Mouse (Mus musculus) brain, embryonic 14.5 days (tissue): ENCODE measurements around the gene Syce2. TPM values are rescaled to one million over a fixed set of nuclear protein-coding genes. Genes with fewer than 3 reads are reported as not detected.
A peak's percentile ranks its signal among the peaks of the same experiment; 100 is the strongest.

Source experiments
- DNase-seq: peaks from one replicate; pipeline ENCODE4 v3.0.0-alpha.2; 2011; ENCODE audit warnings: low read depth
- CTCF ChIP-seq: fragments of 200-500 bp; IDR thresholded peaks from 2 replicates; pipeline ENCODE4 v1.5.1; 2012; ENCODE audit warnings: inconsistent platforms, mild to moderate bottlenecking, moderate library complexity, borderline replicate concordance; ENCODE audit not compliant: insufficient read depth, insufficient read length; ENCODE audit errors: extremely low read depth
- POLR2A ChIP-seq: fragments of 200-500 bp; IDR thresholded peaks from 2 replicates; pipeline ENCODE4 v1.6.1; 2012; ENCODE audit warnings: mild to moderate bottlenecking, inconsistent platforms, borderline replicate concordance; ENCODE audit not compliant: poor library complexity, insufficient read depth, insufficient read length, severe bottlenecking; ENCODE audit errors: extremely low read depth
- polyA plus RNA-seq: library from polyadenylated mRNA; depleted of rRNA; stranded (reverse); fragments of >200 nt; gene quantifications from 2 replicates; pipeline ENCODE4 v1.2.3, GENCODE M21; 2012

The Syce2 gene
- polyA plus RNA-seq, 1 experiment: 15.1 TPM

GRCm38 (mm10) chr8:84837149-84837911, 34.6 kb upstream of the Syce2 start:
- TF ChIP-seq CTCF (no peak), POLR2A (no peak)
- no peak for DNase-seq

GRCm38 (mm10) chr8:84837912-84838470, 33.9 kb upstream of the Syce2 start:
- no peak for DNase-seq
- TF ChIP-seq POLR2A (no peak), CTCF (no peak)

- TF ChIP-seq POLR2A (no peak), CTCF (no peak)
- DNase-seq: no peak
These were observed 33.4 kb upstream of the Syce2 start for GRCm38 (mm10) chr8:84838513-84838912.

GRCm38 (mm10) chr8:84839411-84839810, 32.5 kb upstream of the Syce2 start:
- TF ChIP-seq CTCF (no peak), POLR2A (no peak)
- no peak for DNase-seq

- TF ChIP-seq POLR2A (no peak), CTCF (no peak)
- DNase-seq: no peak
These were observed 32.0 kb upstream of the Syce2 start for GRCm38 (mm10) chr8:84839875-84840247.

GRCm38 (mm10) chr8:84840248-84840999, 31.5 kb upstream of the Syce2 start, which contains the start of gene Rad23a:
TSS of gene Rad23a (minus strand) at chr8:84840665.
- TF ChIP-seq CTCF: no peak
- TF ChIP-seq POLR2A: peak; percentile 87
- peak; percentile 99 for DNase-seq

GRCm38 (mm10) chr8:84841514-84841913, 30.4 kb upstream of the Syce2 start:
- no peak for DNase-seq
- TF ChIP-seq POLR2A: no peak
- no peak for TF ChIP-seq CTCF

GRCm38 (mm10) chr8:84844397-84845070, 27.4 kb upstream of the Syce2 start:
- no peak for DNase-seq
- TF ChIP-seq POLR2A (no peak), CTCF (no peak)

GRCm38 (mm10) chr8:84845355-84846093, 26.4 kb upstream of the Syce2 start:
- TF ChIP-seq POLR2A (no peak), CTCF (peak; percentile 57)
- DNase-seq: peak; percentile 64

GRCm38 (mm10) chr8:84846094-84846721, 25.7 kb upstream of the Syce2 start:
- TF ChIP-seq POLR2A (no peak), CTCF (no peak)
- no peak for DNase-seq
